Mouse (Mus musculus) neural tube, embryonic 14.5 days (tissue): ENCODE data around the gene Plk5. TPM values are rescaled to one million over a fixed set of nuclear protein-coding genes. Genes with fewer than 3 reads are reported as not detected.
A peak's percentile ranks its signal among the peaks of the same experiment; 100 is the strongest.

ENCODE experiments used
- ATAC-seq: fragments of 200-750 bp; cut with Nextera tagmentation; 2 replicates; pipeline ENCODE4 v1.8.0; 2017; ENCODE audit warnings: low read depth, mild to moderate bottlenecking, moderate TSS enrichment, moderate library complexity
- H3K27ac ChIP-seq: fragments of 300-500 bp; sonication (generic); 2 replicates; pipeline ENCODE4 v1.5.1; 2014; ENCODE audit warnings: low read depth, mild to moderate bottlenecking, control low read depth, low read length, moderate library complexity, mixed read lengths
- H3K27me3 ChIP-seq: fragments of 300-500 bp; sonication (generic); 2 replicates; pipeline ENCODE4 v1.6.1; 2014; ENCODE audit warnings: low read length; ENCODE audit not compliant: control insufficient read depth, insufficient read depth
- H3K36me3 ChIP-seq: fragments of 300-500 bp; sonication (generic); 2 replicates; pipeline ENCODE4 v1.6.1; 2014; ENCODE audit warnings: low read length, mixed read lengths; ENCODE audit not compliant: control insufficient read depth, insufficient read depth
- H3K4me1 ChIP-seq: fragments of 300-500 bp; sonication (generic); 2 replicates; pipeline ENCODE4 v1.6.1; 2014; ENCODE audit warnings: low read length; ENCODE audit not compliant: control insufficient read depth, insufficient read depth
- H3K4me2 ChIP-seq: fragments of 300-500 bp; sonication (generic); 2 replicates; pipeline ENCODE4 v1.6.1; 2014; ENCODE audit warnings: mild to moderate bottlenecking, low read depth, low read length, control low read depth
- H3K4me3 ChIP-seq: fragments of 300-500 bp; sonication (generic); 2 replicates; pipeline ENCODE4 v1.5.1; 2014; ENCODE audit warnings: low read depth, low read length, control low read depth, mixed read lengths
- H3K9ac ChIP-seq: fragments of 300-500 bp; sonication (generic); replicated peaks from 2 replicates; pipeline ENCODE4 v1.6.1; 2014; ENCODE audit warnings: low read depth, mild to moderate bottlenecking, control low read depth, low read length, mixed read lengths
- H3K9me3 ChIP-seq: fragments of 300-500 bp; sonication (generic); 2 replicates; pipeline ENCODE4 v1.6.1; 2016; ENCODE audit warnings: low read length; ENCODE audit not compliant: control insufficient read depth
- WGBS: fragments of 180-500 bp; shearing (Covaris S2); extraction: QIAGEN DNeasy Blood & Tissue Kit; methylation state at CpG from one replicate; pipeline ENCODE4 v1.1.7; 2014; 5-methylcytosine and 5-hydroxymethylcytosine counted together
- polyA plus RNA-seq: library from polyadenylated mRNA; unstranded; fragments of >200 nt; fragmentation: Nextera tagmentation; extraction: Ambion mirVana; gene quantifications from 2 replicates; pipeline ENCODE4 v1.2.1, GENCODE M21; 2014

The Plk5 gene
- 2.4 and 3.4 TPM in 2 replicates for polyA plus RNA-seq

GRCm38 (mm10) chr10:80356001-80356682 lies at the start of gene Plk5:
TSS of gene Plk5 (plus strand) at chr10:80356459.
- H3K4me3 ChIP-seq: peak within 1 kb of the TSS; percentile 26
- WGBS: under 1% methylated on average over 51 of the region's 53 CpGs
- H3K36me3 ChIP-seq: no peaks in the 10 kb centered on the region
- ATAC-seq: no peak; the same call in 1 of the 2 replicates
- no peak within 1 kb of the TSS; the same call in 1 of the 2 replicates for H3K9ac ChIP-seq
- H3K4me1 ChIP-seq: peaks cover 10% of the 10 kb centered on the region; the same call in 1 of the 2 replicates
- peak within 1 kb of the TSS; percentile 48 for H3K4me2 ChIP-seq
- no peak within 1 kb of the TSS for H3K27ac ChIP-seq
- H3K27me3 ChIP-seq: peaks cover 46% of the 10 kb centered on the region
- H3K9me3 ChIP-seq: no peaks in the 10 kb centered on the region

GRCm38 (mm10) chr10:80311560-80311959 lies 44.7 kb upstream of the Plk5 start:
- H3K27me3 ChIP-seq: no peaks in the 10 kb centered on the region
- no peak overlapping the region for H3K9ac ChIP-seq
- 83% methylated on average over 13 of the region's 16 CpGs for WGBS
- H3K27ac ChIP-seq: no peak overlapping the region
- peaks cover 5% of the 10 kb centered on the region for H3K4me1 ChIP-seq
- no peak for ATAC-seq
- H3K36me3 ChIP-seq: peaks cover 98% of the 10 kb centered on the region
- no peaks in the 10 kb centered on the region for H3K9me3 ChIP-seq
- H3K4me3 ChIP-seq: no peak overlapping the region
- no peak overlapping the region for H3K4me2 ChIP-seq

- H3K4me3 ChIP-seq: no peak overlapping the region
- H3K9ac ChIP-seq: no peak overlapping the region
- no peaks in the 10 kb centered on the region for H3K9me3 ChIP-seq
- H3K4me1 ChIP-seq: peaks cover 5% of the 10 kb centered on the region
- no peaks in the 10 kb centered on the region for H3K27me3 ChIP-seq
- H3K36me3 ChIP-seq: peaks cover 98% of the 10 kb centered on the region
- no peak overlapping the region for H3K27ac ChIP-seq
- no peak for ATAC-seq
- 62% methylated on average over 54 of the region's 54 CpGs for WGBS
- H3K4me2 ChIP-seq: no peak overlapping the region
These were observed 43.4 kb upstream of the Plk5 start for GRCm38 (mm10) chr10:80312586-80313504.

GRCm38 (mm10) chr10:80313627-80314201 lies 42.5 kb upstream of the Plk5 start:
- Histone ChIP-seq H3K4me2 (no peak overlapping the region), H3K9ac (no peak overlapping the region), H3K4me1 (peaks cover 5% of the 10 kb centered on the region), H3K36me3 (peaks cover 94% of the 10 kb centered on the region), H3K27me3 (no peaks in the 10 kb centered on the region), H3K9me3 (no peaks in the 10 kb centered on the region), H3K27ac (no peak overlapping the region), H3K4me3 (no peak overlapping the region)
- no peak for ATAC-seq
- 44% methylated on average over 20 of the region's 20 CpGs for WGBS

GRCm38 (mm10) chr10:80314494-80315001 lies 41.7 kb upstream of the Plk5 start:
- WGBS: 58% methylated on average over 16 of the region's 16 CpGs
- Histone ChIP-seq H3K4me1 (peaks cover 10% of the 10 kb centered on the region), H3K27me3 (no peaks in the 10 kb centered on the region), H3K4me2 (no peak overlapping the region), H3K36me3 (peaks cover 86% of the 10 kb centered on the region), H3K9ac (no peak overlapping the region), H3K4me3 (no peak overlapping the region), H3K9me3 (no peaks in the 10 kb centered on the region), H3K27ac (no peak overlapping the region)
- ATAC-seq: no peak

GRCm38 (mm10) chr10:80315315-80315714 lies 40.9 kb upstream of the Plk5 start:
- Histone ChIP-seq H3K27me3 (no peaks in the 10 kb centered on the region), H3K4me3 (no peak overlapping the region), H3K4me1 (peaks cover 12% of the 10 kb centered on the region), H3K4me2 (no peak overlapping the region), H3K27ac (no peak overlapping the region), H3K9ac (no peak overlapping the region), H3K9me3 (no peaks in the 10 kb centered on the region), H3K36me3 (peaks cover 80% of the 10 kb centered on the region)
- 49% methylated on average over 27 of the region's 27 CpGs for WGBS
- ATAC-seq: no peak

GRCm38 (mm10) chr10:80316359-80316781 lies 39.9 kb upstream of the Plk5 start:
- H3K27ac ChIP-seq: no peak overlapping the region
- ATAC-seq: 0 out of 2 replicates have a peak, but pooled peaks have one; percentile 6
- peaks cover 12% of the 10 kb centered on the region for H3K4me1 ChIP-seq
- WGBS: 17% methylated on average over 11 of the region's 11 CpGs
- no peak overlapping the region for H3K9ac ChIP-seq
- no peak overlapping the region for H3K4me2 ChIP-seq
- H3K36me3 ChIP-seq: peaks cover 69% of the 10 kb centered on the region
- no peak overlapping the region for H3K4me3 ChIP-seq
- no peaks in the 10 kb centered on the region for H3K9me3 ChIP-seq
- no peaks in the 10 kb centered on the region for H3K27me3 ChIP-seq

- Histone ChIP-seq H3K4me1 (peaks cover 12% of the 10 kb centered on the region), H3K36me3 (peaks cover 63% of the 10 kb centered on the region), H3K4me3 (no peak overlapping the region), H3K27ac (no peak overlapping the region), H3K9ac (no peak overlapping the region), H3K27me3 (no peaks in the 10 kb centered on the region), H3K9me3 (no peaks in the 10 kb centered on the region), H3K4me2 (no peak overlapping the region)
- ATAC-seq: no peak
- 40% methylated on average over 10 of the region's 10 CpGs for WGBS
These were observed 39.2 kb upstream of the Plk5 start for GRCm38 (mm10) chr10:80317011-80317410.
